Mouse (Mus musculus) right cerebral cortex, postnatal 14 days (tissue): ENCODE results near the gene Mrps11.

ENCODE experiments used
- DNase-seq: peaks from one replicate; pipeline ENCODE4 v3.0.0; 2022

Mrps11 gene

GRCm38 (mm10) chr7:78793895-78794570 lies 11.1 kb downstream of the Mrps11 start:
- no peak for DNase-seq

DNA sequence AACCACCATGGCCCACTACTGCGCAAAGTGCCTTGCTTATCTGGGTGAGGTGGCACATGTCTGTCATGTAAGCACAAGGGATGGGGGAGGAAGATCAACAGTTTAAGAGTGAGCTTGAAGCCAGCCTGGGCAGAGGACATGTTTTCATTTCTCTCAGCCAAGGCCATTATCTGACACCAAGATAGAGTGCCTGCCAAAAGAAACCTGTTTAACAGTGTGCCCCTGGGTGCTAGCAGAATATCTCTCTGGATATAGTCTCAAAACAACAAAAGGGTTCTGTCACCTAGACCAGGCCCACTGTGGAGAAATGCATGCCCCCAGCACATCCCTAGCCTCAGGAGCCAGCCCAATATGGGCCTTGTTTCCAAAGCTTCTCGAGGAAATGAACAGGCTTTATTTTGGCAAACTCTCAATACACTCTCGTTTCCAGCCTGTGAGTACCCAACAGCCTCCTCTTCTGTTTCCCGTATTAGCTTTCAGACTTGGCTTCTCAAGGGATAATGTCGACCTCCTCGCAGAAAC lies 11.7 kb downstream of the Mrps11 start:
- DNase-seq, result no peak

GRCm38 (mm10) chr7:78796624-78797023 lies 13.7 kb downstream of the Mrps11 start:
- no peak for DNase-seq

DNA sequence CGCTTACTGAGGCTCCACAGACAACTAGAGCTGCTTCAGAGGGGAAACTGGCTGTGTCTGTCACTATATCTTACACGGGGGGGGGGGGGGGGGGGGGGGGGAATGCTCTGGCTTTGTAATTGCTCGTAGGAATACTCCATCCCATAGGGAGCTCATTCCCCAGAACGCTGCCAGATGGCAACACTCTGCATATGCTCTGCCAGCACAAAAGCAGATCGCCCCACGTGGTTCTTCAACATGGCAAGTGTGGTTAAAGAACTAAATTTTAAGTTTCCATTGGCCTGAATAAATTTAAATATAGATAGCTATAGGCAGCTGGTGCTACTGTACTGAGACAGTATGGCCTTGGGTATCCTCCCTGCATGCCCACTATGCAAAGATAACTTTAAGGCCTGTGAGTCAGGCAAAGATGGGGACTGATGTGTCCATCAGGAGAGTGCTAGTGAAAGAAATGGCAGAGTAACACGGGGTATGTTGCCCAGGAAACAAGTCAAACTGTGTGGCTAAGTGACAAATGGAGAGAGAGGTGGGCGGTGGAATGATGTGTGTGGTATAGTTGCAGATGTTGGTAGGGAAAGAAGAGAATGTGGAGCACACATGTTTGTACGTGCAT lies 15.0 kb downstream of the Mrps11 start:
- DNase-seq, result peak; percentile 64

GRCm38 (mm10) chr7:78799730-78800496 lies 17.0 kb downstream of the Mrps11 start:
- DNase-seq, result no peak

DNA sequence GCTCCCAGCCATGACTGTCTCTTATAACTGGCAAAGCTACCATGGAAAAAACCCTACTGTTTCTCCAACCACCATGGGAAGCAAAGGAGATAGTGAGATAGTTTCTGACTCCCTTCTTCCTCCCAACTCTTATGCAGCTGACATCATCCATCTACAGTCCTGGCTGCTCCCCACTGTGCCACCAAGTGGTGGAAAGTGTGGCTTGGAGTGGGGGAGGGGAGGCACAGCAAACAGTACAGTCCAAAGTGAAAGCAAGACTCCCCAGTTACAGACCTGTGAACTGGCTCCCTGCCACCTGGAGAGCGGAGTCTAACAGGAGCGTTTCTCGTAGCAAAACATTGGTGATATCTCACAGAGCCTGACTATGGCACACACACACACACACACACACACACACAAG lies 20.9 kb downstream of the Mrps11 start:
- no peak for DNase-seq

DNA sequence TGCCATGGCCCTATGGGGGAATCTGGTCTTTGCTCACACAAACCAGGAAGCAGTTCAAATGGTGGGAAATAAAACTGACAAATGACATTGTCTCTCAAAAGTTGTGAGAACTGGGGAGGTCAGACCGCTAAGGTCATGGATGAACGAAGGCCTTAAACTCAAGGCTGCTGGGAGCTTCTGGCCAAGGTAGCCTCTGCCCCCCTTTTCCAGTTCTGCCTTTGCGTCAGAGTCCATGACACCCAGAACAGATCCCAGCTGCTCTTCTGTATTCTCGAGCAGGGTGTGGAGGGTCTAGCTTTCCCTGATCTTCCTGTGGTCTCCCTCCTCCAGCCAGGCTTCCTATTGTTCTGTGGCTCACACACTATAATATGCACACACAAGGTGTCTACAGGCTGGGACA lies 24.3 kb downstream of the Mrps11 start:
- DNase-seq, result no peak

DNA sequence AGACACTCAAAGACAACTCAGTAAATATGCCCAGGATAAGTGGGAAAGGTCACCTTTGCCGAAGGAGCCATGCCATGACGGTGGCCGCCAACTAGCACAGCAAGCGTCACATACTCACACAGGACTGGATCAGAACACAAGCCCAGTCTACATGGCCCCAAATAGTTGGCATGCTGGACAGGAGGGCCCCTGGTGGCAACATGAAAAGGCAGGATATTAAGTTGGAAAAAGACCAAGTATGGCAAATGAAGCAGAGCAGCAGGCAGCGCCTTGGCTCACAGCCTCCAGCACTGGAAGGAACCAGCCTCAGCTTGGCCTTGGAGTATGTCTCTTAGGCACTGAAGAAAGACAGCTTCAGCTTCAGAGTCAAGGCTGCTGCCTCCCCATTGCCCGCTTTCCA lies 30.9 kb downstream of the Mrps11 start:
- DNase-seq, result no peak

- no peak for DNase-seq
These were observed 31.8 kb downstream of the Mrps11 start for GRCm38 (mm10) chr7:78814766-78815165.

DNA sequence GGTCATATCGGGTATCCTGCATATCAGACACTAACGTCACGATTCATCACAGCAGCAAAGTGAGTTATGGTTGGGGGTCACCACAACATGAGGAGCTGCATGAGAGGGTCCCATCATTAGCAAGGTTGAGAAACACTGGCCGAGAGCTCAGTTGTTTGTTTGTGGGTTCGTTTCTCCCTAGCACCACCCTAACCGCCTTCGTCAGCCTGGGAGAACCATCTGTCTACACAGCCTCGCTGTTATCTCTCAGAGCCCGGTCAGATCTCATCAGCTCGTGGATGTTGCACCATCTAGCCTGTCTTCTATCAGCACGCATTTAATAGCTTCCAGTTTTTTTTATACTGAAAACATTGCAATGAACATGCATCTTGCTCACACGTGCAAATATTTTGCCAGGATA lies 35.4 kb downstream of the Mrps11 start:
- no peak for DNase-seq

DNA sequence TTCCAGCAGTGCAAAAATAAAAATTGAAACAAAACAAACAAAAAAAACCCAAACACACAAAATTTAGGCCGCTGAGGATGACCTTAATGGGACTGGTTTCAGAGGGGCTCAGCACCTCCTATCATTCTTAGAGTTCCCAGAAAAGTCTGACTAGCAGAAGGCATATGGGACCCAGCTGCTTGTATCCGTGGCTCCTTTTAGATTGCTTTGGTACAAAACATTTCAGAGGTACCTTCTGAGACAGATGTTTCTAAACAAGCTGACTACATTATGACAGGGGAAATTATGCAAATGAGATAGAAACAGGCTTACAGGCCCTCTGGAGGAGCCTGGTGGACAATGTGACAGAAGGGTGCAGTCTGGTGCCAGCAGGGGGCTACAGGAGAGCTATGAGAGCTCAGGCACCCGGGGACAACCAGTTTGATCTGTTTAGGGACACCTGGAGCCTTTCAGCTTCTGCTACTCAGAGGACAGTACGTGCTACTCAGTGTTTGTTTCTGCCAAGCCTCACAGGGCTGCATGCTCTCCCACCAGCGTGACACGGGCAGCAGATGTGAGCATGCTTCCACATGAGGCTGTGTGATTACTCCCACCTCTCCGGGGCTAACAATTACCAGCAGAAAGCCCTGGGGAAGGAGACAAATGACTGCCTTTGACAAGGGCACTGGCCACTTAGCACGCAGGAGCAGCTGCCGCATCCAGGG lies 43.9 kb downstream of the Mrps11 start:
- DNase-seq, result peak; percentile 19

DNA sequence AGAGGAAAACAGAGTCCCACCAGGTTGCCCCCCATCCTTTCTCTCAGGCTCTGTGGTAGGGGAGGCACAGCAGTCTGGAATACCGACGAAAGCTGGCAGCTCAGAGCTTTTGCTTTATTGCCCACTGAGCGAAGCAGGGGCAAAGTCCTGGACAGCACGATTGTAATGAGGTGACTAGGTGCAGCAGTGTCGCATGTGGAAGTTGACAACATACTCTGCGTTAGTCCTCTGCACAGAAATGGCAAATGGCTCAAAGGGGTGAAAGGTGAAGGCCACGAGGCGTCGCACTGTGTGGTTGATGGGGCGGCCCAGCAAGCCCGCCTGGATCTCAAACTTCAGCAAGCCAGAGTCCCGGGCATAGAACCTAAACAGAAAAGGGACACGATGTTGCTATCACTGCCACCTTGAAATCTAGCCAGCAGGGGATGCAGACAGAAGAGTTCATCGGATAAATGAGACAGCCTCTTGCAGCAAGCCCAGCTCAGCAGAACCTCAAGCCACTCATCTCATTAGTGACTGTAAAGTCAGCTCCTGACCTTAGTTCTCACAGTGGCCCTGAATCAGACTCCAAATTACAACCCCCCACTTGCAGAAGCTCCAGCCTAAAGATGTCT lies 44.9 kb downstream of the Mrps11 start:
- DNase-seq, result no peak

DNA sequence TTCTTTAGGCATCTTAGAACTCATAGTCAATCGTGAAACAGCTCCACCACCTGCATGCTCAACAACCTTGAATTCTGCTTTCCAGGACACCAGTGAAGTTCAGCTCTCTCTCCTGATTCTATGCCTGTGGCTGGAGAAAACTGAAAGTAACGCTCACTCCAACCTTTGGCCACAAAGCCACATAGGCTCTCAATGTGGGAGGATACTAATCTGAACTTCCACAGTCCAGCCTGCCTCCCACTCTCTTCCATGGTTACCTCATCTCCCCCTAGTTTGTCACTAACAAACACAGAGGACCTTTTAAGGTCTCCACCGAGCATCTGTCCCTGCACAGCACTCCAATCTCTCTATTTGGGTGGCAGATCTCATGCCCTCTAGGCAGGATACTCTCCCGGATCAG lies 52.7 kb downstream of the Mrps11 start:
- no peak for DNase-seq

DNA sequence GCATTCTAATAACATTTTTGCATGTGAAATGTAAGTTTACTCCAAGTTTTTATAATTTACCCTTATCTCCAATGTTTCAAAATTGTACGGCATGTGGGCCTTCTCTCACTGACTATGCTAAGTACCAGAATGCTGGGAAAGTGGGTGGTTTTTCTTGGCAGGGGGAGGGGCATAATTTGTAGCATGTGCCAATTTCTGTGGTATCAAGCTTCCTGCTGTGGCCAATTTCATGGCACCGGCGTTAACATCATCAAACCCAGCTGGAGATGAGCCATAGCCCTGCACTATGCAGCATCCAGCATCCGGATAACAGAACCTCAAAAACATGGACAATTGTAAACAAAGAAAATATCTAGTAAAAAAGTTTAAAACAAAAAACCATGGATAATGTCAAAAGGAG lies 54.3 kb downstream of the Mrps11 start:
- no peak for DNase-seq

- DNase-seq, result no peak
These were observed 58.7 kb downstream of the Mrps11 start for GRCm38 (mm10) chr7:78841601-78842000.
